Mouse (Mus musculus): ENCODE measurements at regions not wholly inside any gene's neighbourhood (a gene's known extent, or its start where the extent isn't known, plus 50 kb on each side); places are given as distances from the start of the nearest gene placed in this dataset.

DNA sequence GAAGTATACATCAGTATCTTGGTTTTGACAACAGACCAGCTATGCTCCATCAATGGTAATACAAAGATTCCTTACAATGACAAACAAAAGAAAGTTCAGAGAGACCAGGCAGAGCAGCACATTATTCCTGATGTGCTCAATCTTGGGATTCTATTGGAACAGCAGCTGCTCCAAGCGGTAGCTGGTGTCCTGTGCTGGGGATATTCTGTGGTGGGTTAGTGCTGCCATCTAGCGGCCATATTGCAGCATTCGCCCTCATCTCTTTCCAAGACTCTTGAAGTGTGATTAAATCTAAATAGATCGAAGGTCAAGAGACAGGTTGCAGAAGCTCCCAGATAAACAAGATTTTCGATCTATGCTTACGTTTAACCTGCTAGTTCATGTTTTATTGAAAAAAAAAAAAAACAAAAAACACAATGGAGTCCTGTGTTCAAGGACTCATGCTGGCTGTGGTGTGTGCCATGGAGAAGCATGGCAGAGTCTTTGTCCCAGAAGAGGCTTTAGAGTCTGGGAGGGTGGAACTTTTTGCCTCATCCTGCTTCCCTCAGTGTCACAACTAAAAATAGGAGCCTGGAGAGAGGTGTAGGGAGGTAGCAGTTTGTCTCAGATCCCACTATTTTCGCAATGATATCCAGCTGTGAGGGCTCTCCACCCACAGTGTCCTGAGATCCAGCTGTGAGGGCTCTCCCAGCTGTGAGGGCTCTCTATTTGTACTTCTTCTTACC, 468.6 kb downstream of the Plcl1 start:
- ATAC-seq (ENCODE audit: insufficient number of reproducible peaks, insufficient read depth, low FRiP score, low read depth) = peak; percentile 67; the same call in 1 of the 2 replicates
- H3K36me3 ChIP-seq (ENCODE audit: control insufficient read depth, insufficient read depth, low read length) = no peaks in the 10 kb centered on the region
- H3K27me3 ChIP-seq (ENCODE audit: control insufficient read depth, insufficient read depth, low read length) = no peaks in the 10 kb centered on the region
- no peaks in the 10 kb centered on the region; the same call in 1 of the 2 replicates for H3K9me3 ChIP-seq (ENCODE audit: control insufficient read depth, low read depth, low read length)
- H3K27ac ChIP-seq (ENCODE audit: low read length) = no peak overlapping the region
- WGBS = 15% methylated on average over 7 of the region's 7 CpGs
- H3K4me2 ChIP-seq (replicated peaks; ENCODE audit: low read depth, low read length) = no peak overlapping the region
- no peak overlapping the region for H3K9ac ChIP-seq (replicated peaks; ENCODE audit: low read depth, low read length)
- H3K4me3 ChIP-seq (ENCODE audit: low read depth, low read length) = no peak overlapping the region
- H3K4me1 ChIP-seq (ENCODE audit: control insufficient read depth, insufficient read depth, low read length) = no peaks in the 10 kb centered on the region

DNA sequence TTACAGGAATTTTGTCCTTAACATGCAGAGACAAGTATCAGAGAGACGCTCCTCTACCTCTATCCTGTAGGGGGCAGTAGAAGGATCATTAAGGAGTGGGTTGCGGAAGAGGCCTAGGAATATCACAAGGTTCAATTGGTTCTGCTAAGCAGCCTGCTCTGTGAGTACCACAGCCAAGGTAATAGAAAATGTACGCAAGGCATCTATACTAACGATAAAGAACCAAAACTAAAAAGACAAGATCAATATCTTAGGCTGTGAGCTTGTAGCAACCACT, 469.1 kb downstream of the Plcl1 start:
- no peaks in the 10 kb centered on the region for H3K27me3 ChIP-seq (ENCODE audit: control insufficient read depth, insufficient read depth, low read length)
- 68% methylated on average over 4 of the region's 4 CpGs for WGBS
- H3K9me3 ChIP-seq (ENCODE audit: control insufficient read depth, low read depth, low read length) = no peaks in the 10 kb centered on the region; the same call in 1 of the 2 replicates
- H3K9ac ChIP-seq (replicated peaks; ENCODE audit: low read depth, low read length) = no peak overlapping the region
- no peaks in the 10 kb centered on the region for H3K36me3 ChIP-seq (ENCODE audit: control insufficient read depth, insufficient read depth, low read length)
- no peak overlapping the region for H3K4me2 ChIP-seq (replicated peaks; ENCODE audit: low read depth, low read length)
- no peak overlapping the region for H3K27ac ChIP-seq (ENCODE audit: low read length)
- no peaks in the 10 kb centered on the region for H3K4me1 ChIP-seq (ENCODE audit: control insufficient read depth, insufficient read depth, low read length)
- no peak for ATAC-seq (ENCODE audit: insufficient number of reproducible peaks, insufficient read depth, low FRiP score, low read depth)
- H3K4me3 ChIP-seq (ENCODE audit: low read depth, low read length) = no peak overlapping the region

- Histone ChIP-seq H3K36me3 (ENCODE audit: control insufficient read depth, insufficient read depth, low read length) (no peaks in the 10 kb centered on the region), H3K9ac (replicated peaks; ENCODE audit: low read depth, low read length) (no peak overlapping the region), H3K27me3 (ENCODE audit: control insufficient read depth, insufficient read depth, low read length) (0 out of 2 replicates have a peak, but pooled peaks cover 3% of the 10 kb centered on the region), H3K9me3 (ENCODE audit: control insufficient read depth, low read depth, low read length) (no peaks in the 10 kb centered on the region; the same call in 1 of the 2 replicates), H3K4me3 (ENCODE audit: low read depth, low read length) (no peak overlapping the region), H3K4me1 (ENCODE audit: control insufficient read depth, insufficient read depth, low read length) (no peaks in the 10 kb centered on the region), H3K27ac (ENCODE audit: low read length) (no peak overlapping the region), H3K4me2 (replicated peaks; ENCODE audit: low read depth, low read length) (no peak overlapping the region)
- no peak for ATAC-seq (ENCODE audit: insufficient number of reproducible peaks, insufficient read depth, low FRiP score, low read depth)
Observed at GRCm38 (mm10) chr1:55884576-55884975, 478.9 kb downstream of the Plcl1 start.

DNA sequence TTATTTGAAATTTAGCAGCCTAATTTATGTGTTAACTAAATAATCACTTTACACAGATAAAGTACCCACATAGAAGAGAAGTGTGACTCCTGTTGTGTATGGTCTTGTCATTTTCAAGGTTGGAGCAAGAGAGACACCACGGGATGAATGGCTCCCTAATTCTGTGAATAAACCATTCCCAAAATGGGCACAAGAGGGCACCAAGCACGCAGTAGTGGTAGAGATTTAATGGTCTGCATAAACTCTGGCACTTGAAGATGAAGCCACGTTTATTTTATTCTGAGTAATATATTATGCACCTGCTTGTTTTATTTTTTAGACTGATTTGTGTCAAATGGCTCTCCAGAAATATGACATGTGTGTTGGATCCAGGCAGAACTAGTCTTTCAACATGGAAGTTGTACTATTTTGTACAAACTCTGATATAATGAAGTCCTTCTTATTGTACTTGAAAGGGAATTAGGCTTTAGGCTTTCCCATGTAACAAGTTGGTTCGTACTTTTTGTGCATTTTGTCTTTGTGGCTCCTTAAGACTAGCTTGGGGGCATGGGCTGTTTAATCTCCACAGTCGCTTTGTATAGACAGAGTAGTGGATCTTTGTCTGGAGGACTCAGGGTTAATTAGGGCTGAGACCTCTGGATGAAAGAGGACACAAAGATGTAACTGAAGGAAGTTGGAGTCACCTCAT, 480.8 kb downstream of the Plcl1 start:
- WGBS = 23% methylated on average over 5 of the region's 5 CpGs
- H3K27ac ChIP-seq (ENCODE audit: low read length) = no peak overlapping the region
- no peak for ATAC-seq (ENCODE audit: insufficient number of reproducible peaks, insufficient read depth, low FRiP score, low read depth)
- H3K9me3 ChIP-seq (ENCODE audit: control insufficient read depth, low read depth, low read length) = no peaks in the 10 kb centered on the region
- H3K36me3 ChIP-seq (ENCODE audit: control insufficient read depth, insufficient read depth, low read length) = no peaks in the 10 kb centered on the region
- H3K9ac ChIP-seq (replicated peaks; ENCODE audit: low read depth, low read length) = no peak overlapping the region
- H3K27me3 ChIP-seq (ENCODE audit: control insufficient read depth, insufficient read depth, low read length) = 0 out of 2 replicates have a peak, but pooled peaks cover 3% of the 10 kb centered on the region
- H3K4me2 ChIP-seq (replicated peaks; ENCODE audit: low read depth, low read length) = no peak overlapping the region
- H3K4me1 ChIP-seq (ENCODE audit: control insufficient read depth, insufficient read depth, low read length) = no peaks in the 10 kb centered on the region
- H3K4me3 ChIP-seq (ENCODE audit: low read depth, low read length) = no peak overlapping the region

DNA sequence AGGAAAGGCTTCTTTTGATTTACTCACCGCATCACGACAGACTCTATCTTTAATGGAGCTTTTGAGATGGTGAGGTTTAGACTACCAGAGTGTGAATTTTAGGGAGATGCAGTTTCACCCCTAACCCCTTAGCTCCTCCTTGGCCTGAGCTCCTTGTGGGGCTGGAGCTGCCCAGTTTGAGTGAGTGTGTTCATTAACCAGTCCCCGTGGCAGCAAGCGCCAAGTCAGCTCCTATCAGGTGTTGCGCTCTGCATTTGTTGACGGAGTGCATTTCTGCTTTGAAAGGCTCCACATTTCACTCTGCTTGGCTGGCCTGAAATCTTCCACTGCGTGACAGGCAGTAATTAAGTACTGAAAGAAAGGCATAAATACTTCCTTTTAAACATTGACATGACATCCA, 481.7 kb downstream of the Plcl1 start:
- no peak overlapping the region for H3K4me2 ChIP-seq (replicated peaks; ENCODE audit: low read depth, low read length)
- H3K4me3 ChIP-seq (ENCODE audit: low read depth, low read length) = no peak overlapping the region
- ATAC-seq (ENCODE audit: insufficient number of reproducible peaks, insufficient read depth, low FRiP score, low read depth) = peak; percentile 42; the same call in 1 of the 2 replicates
- no peak overlapping the region for H3K9ac ChIP-seq (replicated peaks; ENCODE audit: low read depth, low read length)
- no peak overlapping the region for H3K27ac ChIP-seq (ENCODE audit: low read length)
- no peaks in the 10 kb centered on the region for H3K36me3 ChIP-seq (ENCODE audit: control insufficient read depth, insufficient read depth, low read length)
- 35% methylated on average over 7 of the region's 7 CpGs for WGBS
- H3K4me1 ChIP-seq (ENCODE audit: control insufficient read depth, insufficient read depth, low read length) = no peaks in the 10 kb centered on the region
- H3K9me3 ChIP-seq (ENCODE audit: control insufficient read depth, low read depth, low read length) = no peaks in the 10 kb centered on the region
- H3K27me3 ChIP-seq (ENCODE audit: control insufficient read depth, insufficient read depth, low read length) = 0 out of 2 replicates have a peak, but pooled peaks cover 3% of the 10 kb centered on the region

GRCm38 (mm10) chr1:55888711-55889366, 483.1 kb downstream of the Plcl1 start:
- Histone ChIP-seq H3K4me1 (ENCODE audit: control insufficient read depth, insufficient read depth, low read length) (no peaks in the 10 kb centered on the region), H3K4me2 (replicated peaks; ENCODE audit: low read depth, low read length) (no peak overlapping the region), H3K9me3 (ENCODE audit: control insufficient read depth, low read depth, low read length) (no peaks in the 10 kb centered on the region), H3K36me3 (ENCODE audit: control insufficient read depth, insufficient read depth, low read length) (no peaks in the 10 kb centered on the region), H3K4me3 (ENCODE audit: low read depth, low read length) (no peak overlapping the region), H3K27me3 (ENCODE audit: control insufficient read depth, insufficient read depth, low read length) (0 out of 2 replicates have a peak, but pooled peaks cover 3% of the 10 kb centered on the region), H3K9ac (replicated peaks; ENCODE audit: low read depth, low read length) (no peak overlapping the region), H3K27ac (ENCODE audit: low read length) (no peak overlapping the region)
- no peak for ATAC-seq (ENCODE audit: insufficient number of reproducible peaks, insufficient read depth, low FRiP score, low read depth)
- 43% methylated on average over 17 of the region's 17 CpGs for WGBS

DNA sequence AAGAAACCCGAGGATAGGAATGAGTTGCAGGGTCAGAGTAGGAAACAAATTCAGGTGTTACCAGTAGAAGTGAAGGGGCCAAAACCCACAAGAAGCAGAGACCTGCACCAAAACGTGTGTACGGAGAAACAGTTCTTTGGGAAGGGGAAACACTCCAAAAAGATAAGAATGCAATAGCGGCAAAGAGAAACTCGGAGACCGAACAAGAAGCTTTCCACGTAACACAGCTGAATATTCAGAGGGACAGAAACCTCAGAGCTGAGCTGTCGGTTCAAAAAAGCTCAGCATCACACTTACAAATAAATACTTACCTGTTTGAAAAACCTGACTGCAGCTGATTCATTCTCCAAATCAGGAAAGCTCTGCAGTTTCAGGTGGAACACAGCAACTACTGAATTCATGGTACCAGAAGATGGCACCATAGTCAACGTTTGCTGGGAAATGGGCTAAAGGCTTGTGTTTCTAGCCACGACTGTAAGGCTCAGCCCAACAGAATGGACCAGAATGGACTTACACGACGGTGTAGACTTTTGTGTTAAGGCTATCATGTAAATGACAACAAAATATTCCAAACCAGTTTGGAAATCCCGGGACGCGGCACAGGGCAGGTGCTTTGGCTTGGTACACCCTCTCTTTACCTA, 484.9 kb downstream of the Plcl1 start:
- no peaks in the 10 kb centered on the region for H3K36me3 ChIP-seq (ENCODE audit: control insufficient read depth, insufficient read depth, low read length)
- H3K9me3 ChIP-seq (ENCODE audit: control insufficient read depth, low read depth, low read length) = no peaks in the 10 kb centered on the region
- no peak for ATAC-seq (ENCODE audit: insufficient number of reproducible peaks, insufficient read depth, low FRiP score, low read depth)
- H3K27ac ChIP-seq (ENCODE audit: low read length) = no peak overlapping the region
- WGBS = 51% methylated on average over 15 of the region's 15 CpGs
- H3K4me2 ChIP-seq (replicated peaks; ENCODE audit: low read depth, low read length) = no peak overlapping the region
- H3K27me3 ChIP-seq (ENCODE audit: control insufficient read depth, insufficient read depth, low read length) = 0 out of 2 replicates have a peak, but pooled peaks cover 3% of the 10 kb centered on the region
- no peak overlapping the region for H3K4me3 ChIP-seq (ENCODE audit: low read depth, low read length)
- no peaks in the 10 kb centered on the region for H3K4me1 ChIP-seq (ENCODE audit: control insufficient read depth, insufficient read depth, low read length)
- H3K9ac ChIP-seq (replicated peaks; ENCODE audit: low read depth, low read length) = no peak overlapping the region

- no peaks in the 10 kb centered on the region for H3K9me3 ChIP-seq (ENCODE audit: control insufficient read depth, low read depth, low read length)
- no peaks in the 10 kb centered on the region for H3K4me1 ChIP-seq (ENCODE audit: control insufficient read depth, insufficient read depth, low read length)
- no peak overlapping the region for H3K9ac ChIP-seq (replicated peaks; ENCODE audit: low read depth, low read length)
- no peak for ATAC-seq (ENCODE audit: insufficient number of reproducible peaks, insufficient read depth, low FRiP score, low read depth)
- WGBS = 64% methylated on average over 10 of the region's 10 CpGs
- no peak overlapping the region for H3K4me2 ChIP-seq (replicated peaks; ENCODE audit: low read depth, low read length)
- H3K27ac ChIP-seq (ENCODE audit: low read length) = no peak overlapping the region
- H3K4me3 ChIP-seq (ENCODE audit: low read depth, low read length) = no peak overlapping the region
- H3K36me3 ChIP-seq (ENCODE audit: control insufficient read depth, insufficient read depth, low read length) = no peaks in the 10 kb centered on the region
- 0 out of 2 replicates have a peak, but pooled peaks cover 3% of the 10 kb centered on the region for H3K27me3 ChIP-seq (ENCODE audit: control insufficient read depth, insufficient read depth, low read length)
Observed at GRCm38 (mm10) chr1:55891894-55892293, 486.2 kb downstream of the Plcl1 start.

Data from stomach, embryonic 14.5 days (tissue).